Mouse (Mus musculus) CH12.LX (cell line): ENCODE measurements around the gene Trpv3. TPM values are rescaled to one million over a fixed set of nuclear protein-coding genes. Genes with fewer than 3 reads are reported as not detected.

Experiments
- DNase-seq: peaks from one replicate; pipeline ENCODE4 v3.0.0-alpha.2; 2013; ENCODE audit errors: extremely low read depth
- H3K27ac ChIP-seq: 2 replicates; pipeline ENCODE4 v1.5.1; 2012; ENCODE audit warnings: low read depth, mild to moderate bottlenecking, control low read depth, moderate library complexity; ENCODE audit not compliant: insufficient read depth
- H3K27me3 ChIP-seq: replicated peaks from 2 replicates; pipeline ENCODE3; 2012; ENCODE audit warnings: inconsistent platforms
- H3K36me3 ChIP-seq, 2 experiments: replicated peaks in 1 of 2; 2 replicates each; pipeline versions ENCODE3 to v1.6.1; 2012; ENCODE audit warnings: inconsistent platforms in 1 of 2, low read length in 1 of 2, mild to moderate bottlenecking in 1 of 2, mixed read lengths in 1 of 2, moderate library complexity in 1 of 2; ENCODE audit not compliant: control insufficient read depth in 1 of 2, insufficient read depth in 1 of 2
- H3K4me1 ChIP-seq, 2 experiments: 2 replicates each; pipeline ENCODE4 v1.6.1; 2012; ENCODE audit warnings: inconsistent platforms in 1 of 2, moderate library complexity in 1 of 2; ENCODE audit not compliant: insufficient read depth in 2 of 2, control insufficient read depth in 1 of 2
- H3K4me2 ChIP-seq: 2 replicates; pipeline ENCODE4 v1.6.1; 2012; ENCODE audit warnings: low read depth, mild to moderate bottlenecking, control low read depth; ENCODE audit not compliant: poor library complexity, insufficient read depth, severe bottlenecking
- H3K4me3 ChIP-seq, 3 experiments: fragments of 150-350 bp in 1 of 3; sonication (generic) in 1 of 3; replicated peaks in 1 of 3; 2 replicates each; pipeline versions ENCODE3 to v1.5.1; 2011 to 2012; ENCODE audit warnings: low read depth in 2 of 3, low read length in 2 of 3, mild to moderate bottlenecking in 2 of 3, moderate library complexity in 2 of 3, control low read depth in 1 of 3, improper control_type of control experiment in 1 of 3, inconsistent platforms in 1 of 3, mixed read lengths in 1 of 3; ENCODE audit not compliant: poor library complexity in 1 of 3
- H3K79me2 ChIP-seq: replicated peaks from 2 replicates; pipeline ENCODE4 v1.6.1; 2012; ENCODE audit warnings: mild to moderate bottlenecking, moderate library complexity; ENCODE audit not compliant: control insufficient read depth, poor library complexity, insufficient read depth, severe bottlenecking; ENCODE audit errors: extremely low read depth
- H3K9ac ChIP-seq: 2 replicates; pipeline ENCODE4 v1.6.1; 2012; ENCODE audit warnings: low read depth, mild to moderate bottlenecking, control low read depth, moderate library complexity; ENCODE audit not compliant: insufficient read depth
- H3K9me3 ChIP-seq: replicated peaks from 2 replicates; pipeline ENCODE3; 2012; ENCODE audit warnings: low read length, inconsistent platforms, mixed read lengths
- BHLHE40 ChIP-seq: IDR thresholded peaks from 2 replicates; pipeline ENCODE4 v1.6.1; 2011; ENCODE audit warnings: mild to moderate bottlenecking, low read depth, low read length, improper control_type of control experiment
- CHD1 ChIP-seq: IDR thresholded peaks from 2 replicates; pipeline ENCODE4 v1.6.1; 2012; ENCODE audit warnings: low read depth, low read length, improper control_type of control experiment, inconsistent platforms
- ELF1 ChIP-seq: IDR thresholded peaks from 2 replicates; pipeline ENCODE4 v1.6.1; 2014; ENCODE audit warnings: low read depth, mild to moderate bottlenecking, inconsistent platforms, low read length, improper control_type of control experiment
- GABPA ChIP-seq: IDR thresholded peaks from 2 replicates; pipeline ENCODE4 v1.6.1; 2012; ENCODE audit warnings: low read depth, low read length, improper control_type of control experiment, inconsistent platforms; ENCODE audit not compliant: insufficient replicate concordance
- KAT2A ChIP-seq: IDR thresholded peaks from 2 replicates; pipeline ENCODE4 v1.6.1; 2012; ENCODE audit warnings: low read length, improper control_type of control experiment, inconsistent platforms; ENCODE audit not compliant: insufficient replicate concordance
- MAZ ChIP-seq: IDR thresholded peaks from 2 replicates; pipeline ENCODE4 v1.6.1; 2012; ENCODE audit warnings: low read depth, mild to moderate bottlenecking, inconsistent platforms, low read length, improper control_type of control experiment, moderate library complexity
- MEF2A ChIP-seq: IDR thresholded peaks from 2 replicates; pipeline ENCODE4 v1.6.1; 2014; ENCODE audit warnings: low read depth, mild to moderate bottlenecking, inconsistent platforms, low read length, improper control_type of control experiment, borderline replicate concordance
- MXI1 ChIP-seq: IDR thresholded peaks from 2 replicates; pipeline ENCODE4 v1.6.1; 2011; ENCODE audit warnings: mild to moderate bottlenecking, low read depth, low read length, improper control_type of control experiment
- MYC ChIP-seq: IDR thresholded peaks from 2 replicates; pipeline ENCODE4 v1.6.1; 2011; ENCODE audit warnings: low read depth, mild to moderate bottlenecking, improper control_type of control experiment, low read length
- NELFE ChIP-seq: IDR thresholded peaks from 2 replicates; pipeline ENCODE4 v1.6.1; 2011; ENCODE audit warnings: low read depth, low read length, improper control_type of control experiment
- PAX5 ChIP-seq: IDR thresholded peaks from 2 replicates; pipeline ENCODE4 v1.6.1; 2012; ENCODE audit warnings: low read length, inconsistent platforms, mixed read lengths
- POLR2AphosphoS2 ChIP-seq: IDR thresholded peaks from 2 replicates; pipeline ENCODE4 v1.6.1; 2011; ENCODE audit warnings: low read depth, low read length, improper control_type of control experiment
- RAD21 ChIP-seq: IDR thresholded peaks from 2 replicates; pipeline ENCODE4 v1.6.1; 2011; ENCODE audit warnings: low read depth, mild to moderate bottlenecking, low read length, improper control_type of control experiment, moderate library complexity
- RCOR1 ChIP-seq: conservative IDR thresholded peaks from 2 replicates; pipeline ENCODE4 v1.6.1; 2012; ENCODE audit warnings: low read depth, mild to moderate bottlenecking, inconsistent platforms, low read length, improper control_type of control experiment
- SIN3A ChIP-seq: IDR thresholded peaks from 2 replicates; pipeline ENCODE4 v1.6.1; 2012; ENCODE audit warnings: low read length, improper control_type of control experiment, inconsistent platforms
- TBP ChIP-seq: conservative IDR thresholded peaks from 2 replicates; pipeline ENCODE4 v1.6.1; 2011; ENCODE audit warnings: low read depth, low read length, improper control_type of control experiment
- TCF12 ChIP-seq: IDR thresholded peaks from 2 replicates; pipeline ENCODE4 v1.6.1; 2014; ENCODE audit warnings: low read depth, mild to moderate bottlenecking, inconsistent platforms, low read length, improper control_type of control experiment
- USF1 ChIP-seq: IDR thresholded peaks from 2 replicates; pipeline ENCODE4 v1.6.1; 2014; ENCODE audit warnings: low read depth, mild to moderate bottlenecking, inconsistent platforms, low read length, improper control_type of control experiment
- USF2 ChIP-seq: conservative IDR thresholded peaks from 2 replicates; pipeline ENCODE4 v1.6.1; 2011; ENCODE audit warnings: low read depth, low read length, improper control_type of control experiment
- ZC3H11A ChIP-seq: IDR thresholded peaks from 2 replicates; pipeline ENCODE4 v1.6.1; 2012; ENCODE audit warnings: low read depth, mild to moderate bottlenecking, inconsistent platforms, low read length, improper control_type of control experiment
- ZKSCAN1 ChIP-seq: IDR thresholded peaks from 2 replicates; pipeline ENCODE4 v1.6.1; 2012; ENCODE audit warnings: low read depth, inconsistent platforms, low read length, improper control_type of control experiment, borderline replicate concordance
- dilution Hi-C: fragments of 300-500 bp; cut with MboI; formaldehyde crosslinking; loops from 2 replicates; pipeline ENCODE4 v1.14.3; 2020; ENCODE audit warnings: low sequenced_read_pairs; ENCODE audit not compliant: extremely low pct_unique_long_range_greater_than_20kb, extremely low pct_ligation_motif_present
- in situ Hi-C: fragments of 300-500 bp; cut with MboI; formaldehyde crosslinking; loops from 3 replicates; pipeline ENCODE4 v1.14.3; 2019; ENCODE audit warnings: low sequenced_read_pairs, low pct_ligation_motif_present, low pct_unique_long_range_greater_than_20kb, mixed read lengths
- polyA plus RNA-seq: library from polyadenylated mRNA; unstranded; fragments of >175 nt; gene quantifications from 2 replicates; pipeline ENCODE4 v1.2.1, GENCODE M21; 2012; ENCODE audit warnings: low read depth; ENCODE audit not compliant: insufficient read length
- total RNA-seq, 2 experiments: library from RNA; depleted of rRNA; stranded (reverse); fragments of 300-350 nt in 1 of 2; fragments of >200 nt in 1 of 2; gene quantifications; 2 replicates each; pipeline ENCODE4 v1.2.3; 2012 to 2014

The Trpv3 gene
- total and polyA plus RNA-seq, 3 experiments, result not detected

GRCm38 (mm10) chr11:73257362-73257945 lies 9.7 kb upstream of the Trpv3 start:
- H3K79me2 ChIP-seq, result no peaks in the 10 kb centered on the region
- no peak overlapping the region for H3K9ac ChIP-seq
- H3K4me1 ChIP-seq, result no peaks in the 10 kb centered on the region
- no peak overlapping the region for H3K4me2 ChIP-seq
- DNase-seq, result no peak
- H3K36me3 ChIP-seq, result no peaks in the 10 kb centered on the region
- dilution Hi-C loops, result no loop called here
- H3K27ac ChIP-seq, result no peak overlapping the region
- in situ Hi-C loops, result no loop called here
- TF ChIP-seq NELFE, result no peak
- no peak for TF ChIP-seq RCOR1
- no peak for TF ChIP-seq MAZ
- TF ChIP-seq USF1, result no peak
- TF ChIP-seq TCF12, result no peak
- TF ChIP-seq GABPA, result no peak
- no peak for TF ChIP-seq SIN3A
- peaks cover 83% of the 10 kb centered on the region for H3K27me3 ChIP-seq
- no peak overlapping the region for H3K4me3 ChIP-seq
- H3K9me3 ChIP-seq, result peaks cover 6% of the 10 kb centered on the region

GRCm38 (mm10) chr11:73258664-73259063 lies 8.5 kb upstream of the Trpv3 start:
- no peak overlapping the region for H3K9ac ChIP-seq
- no peak overlapping the region for H3K4me3 ChIP-seq
- no peak overlapping the region for H3K27ac ChIP-seq
- no peak for DNase-seq
- H3K36me3 ChIP-seq, result no peaks in the 10 kb centered on the region
- in situ Hi-C loops, result no loop called here
- peaks cover 83% of the 10 kb centered on the region for H3K27me3 ChIP-seq
- TF ChIP-seq BHLHE40 (no peak), ZKSCAN1 (no peak), NELFE (no peak), KAT2A (no peak), USF1 (no peak), GABPA (no peak), ELF1 (no peak), MEF2A (no peak), RAD21 (no peak), PAX5 (no peak), POLR2AphosphoS2 (no peak), MYC (no peak), CHD1 (no peak), TCF12 (no peak), ZC3H11A (no peak), USF2 (no peak), MXI1 (no peak), TBP (no peak), MAZ (no peak)
- H3K4me1 ChIP-seq, result no peaks in the 10 kb centered on the region
- dilution Hi-C loops, result no loop called here
- H3K79me2 ChIP-seq, result no peaks in the 10 kb centered on the region
- peaks cover 6% of the 10 kb centered on the region for H3K9me3 ChIP-seq
- no peak overlapping the region for H3K4me2 ChIP-seq
